Mouse (Mus musculus) CH12.LX (cell line): Measurements from ENCODE around the gene Gadd45gip1. TPM values are rescaled to one million over a fixed set of nuclear protein-coding genes. Genes with fewer than 3 reads are reported as not detected.

Experiments
- DNase-seq: peaks from one replicate; pipeline ENCODE4 v3.0.0-alpha.2; 2013; ENCODE audit errors: extremely low read depth
- H3K27ac ChIP-seq: 2 replicates; pipeline ENCODE4 v1.5.1; 2012; ENCODE audit warnings: low read depth, mild to moderate bottlenecking, control low read depth, moderate library complexity; ENCODE audit not compliant: insufficient read depth
- H3K27me3 ChIP-seq: replicated peaks from 2 replicates; pipeline ENCODE3; 2012; ENCODE audit warnings: inconsistent platforms
- H3K36me3 ChIP-seq, 2 experiments: replicated peaks in 1 of 2; 2 replicates each; pipeline versions ENCODE3 to v1.6.1; 2012; ENCODE audit warnings: inconsistent platforms in 1 of 2, low read length in 1 of 2, mild to moderate bottlenecking in 1 of 2, mixed read lengths in 1 of 2, moderate library complexity in 1 of 2; ENCODE audit not compliant: control insufficient read depth in 1 of 2, insufficient read depth in 1 of 2
- H3K4me1 ChIP-seq, 2 experiments: 2 replicates each; pipeline ENCODE4 v1.6.1; 2012; ENCODE audit warnings: inconsistent platforms in 1 of 2, moderate library complexity in 1 of 2; ENCODE audit not compliant: insufficient read depth in 2 of 2, control insufficient read depth in 1 of 2
- H3K4me2 ChIP-seq: 2 replicates; pipeline ENCODE4 v1.6.1; 2012; ENCODE audit warnings: low read depth, mild to moderate bottlenecking, control low read depth; ENCODE audit not compliant: poor library complexity, insufficient read depth, severe bottlenecking
- H3K4me3 ChIP-seq, 3 experiments: fragments of 150-350 bp in 1 of 3; sonication (generic) in 1 of 3; replicated peaks in 1 of 3; 2 replicates each; pipeline versions ENCODE3 to v1.5.1; 2011 to 2012; ENCODE audit warnings: low read depth in 2 of 3, low read length in 2 of 3, mild to moderate bottlenecking in 2 of 3, moderate library complexity in 2 of 3, control low read depth in 1 of 3, improper control_type of control experiment in 1 of 3, inconsistent platforms in 1 of 3, mixed read lengths in 1 of 3; ENCODE audit not compliant: poor library complexity in 1 of 3
- H3K79me2 ChIP-seq: replicated peaks from 2 replicates; pipeline ENCODE4 v1.6.1; 2012; ENCODE audit warnings: mild to moderate bottlenecking, moderate library complexity; ENCODE audit not compliant: control insufficient read depth, poor library complexity, insufficient read depth, severe bottlenecking; ENCODE audit errors: extremely low read depth
- H3K9ac ChIP-seq: 2 replicates; pipeline ENCODE4 v1.6.1; 2012; ENCODE audit warnings: low read depth, mild to moderate bottlenecking, control low read depth, moderate library complexity; ENCODE audit not compliant: insufficient read depth
- H3K9me3 ChIP-seq: replicated peaks from 2 replicates; pipeline ENCODE3; 2012; ENCODE audit warnings: low read length, inconsistent platforms, mixed read lengths
- BHLHE40 ChIP-seq: IDR thresholded peaks from 2 replicates; pipeline ENCODE4 v1.6.1; 2011; ENCODE audit warnings: mild to moderate bottlenecking, low read depth, low read length, improper control_type of control experiment
- CHD2 ChIP-seq: IDR thresholded peaks from 2 replicates; pipeline ENCODE4 v1.6.1; 2011; ENCODE audit warnings: low read length, improper control_type of control experiment
- E2F4 ChIP-seq: IDR thresholded peaks from 2 replicates; pipeline ENCODE4 v1.6.1; 2011; ENCODE audit warnings: low read depth, low read length, improper control_type of control experiment; ENCODE audit not compliant: insufficient replicate concordance
- EP300 ChIP-seq: IDR thresholded peaks from 2 replicates; pipeline ENCODE4 v1.6.1; 2011; ENCODE audit warnings: low read length, improper control_type of control experiment
- ETS1 ChIP-seq: conservative IDR thresholded peaks from 2 replicates; pipeline ENCODE4 v1.6.1; 2012; ENCODE audit warnings: low read depth, mild to moderate bottlenecking, inconsistent platforms, low read length, improper control_type of control experiment, moderate library complexity
- GABPA ChIP-seq: IDR thresholded peaks from 2 replicates; pipeline ENCODE4 v1.6.1; 2012; ENCODE audit warnings: low read depth, low read length, improper control_type of control experiment, inconsistent platforms; ENCODE audit not compliant: insufficient replicate concordance
- IRF4 ChIP-seq: IDR thresholded peaks from 2 replicates; pipeline ENCODE4 v1.6.1; 2014; ENCODE audit warnings: low read depth, mild to moderate bottlenecking, inconsistent platforms, low read length, improper control_type of control experiment
- MAFK ChIP-seq: IDR thresholded peaks from 2 replicates; pipeline ENCODE4 v1.6.1; 2011; ENCODE audit warnings: low read length, improper control_type of control experiment; ENCODE audit not compliant: insufficient replicate concordance
- MXI1 ChIP-seq: IDR thresholded peaks from 2 replicates; pipeline ENCODE4 v1.6.1; 2011; ENCODE audit warnings: mild to moderate bottlenecking, low read depth, low read length, improper control_type of control experiment
- NELFE ChIP-seq: IDR thresholded peaks from 2 replicates; pipeline ENCODE4 v1.6.1; 2011; ENCODE audit warnings: low read depth, low read length, improper control_type of control experiment
- NRF1 ChIP-seq: IDR thresholded peaks from 2 replicates; pipeline ENCODE4 v1.6.1; 2014; ENCODE audit warnings: low read depth, mild to moderate bottlenecking, inconsistent platforms, low read length, improper control_type of control experiment, moderate library complexity
- POLR2A ChIP-seq: IDR thresholded peaks from 2 replicates; pipeline ENCODE4 v1.6.1; 2011; ENCODE audit warnings: low read depth, mild to moderate bottlenecking, improper control_type of control experiment, low read length
- POLR2AphosphoS2 ChIP-seq: IDR thresholded peaks from 2 replicates; pipeline ENCODE4 v1.6.1; 2011; ENCODE audit warnings: low read depth, low read length, improper control_type of control experiment
- RAD21 ChIP-seq: IDR thresholded peaks from 2 replicates; pipeline ENCODE4 v1.6.1; 2011; ENCODE audit warnings: low read depth, mild to moderate bottlenecking, low read length, improper control_type of control experiment, moderate library complexity
- RCOR1 ChIP-seq: conservative IDR thresholded peaks from 2 replicates; pipeline ENCODE4 v1.6.1; 2012; ENCODE audit warnings: low read depth, mild to moderate bottlenecking, inconsistent platforms, low read length, improper control_type of control experiment
- SIN3A ChIP-seq: IDR thresholded peaks from 2 replicates; pipeline ENCODE4 v1.6.1; 2012; ENCODE audit warnings: low read length, improper control_type of control experiment, inconsistent platforms
- USF1 ChIP-seq: IDR thresholded peaks from 2 replicates; pipeline ENCODE4 v1.6.1; 2014; ENCODE audit warnings: low read depth, mild to moderate bottlenecking, inconsistent platforms, low read length, improper control_type of control experiment
- ZC3H11A ChIP-seq: IDR thresholded peaks from 2 replicates; pipeline ENCODE4 v1.6.1; 2012; ENCODE audit warnings: low read depth, mild to moderate bottlenecking, inconsistent platforms, low read length, improper control_type of control experiment
- ZKSCAN1 ChIP-seq: IDR thresholded peaks from 2 replicates; pipeline ENCODE4 v1.6.1; 2012; ENCODE audit warnings: low read depth, inconsistent platforms, low read length, improper control_type of control experiment, borderline replicate concordance
- dilution Hi-C: fragments of 300-500 bp; cut with MboI; formaldehyde crosslinking; loops from 2 replicates; pipeline ENCODE4 v1.14.3; 2020; ENCODE audit warnings: low sequenced_read_pairs; ENCODE audit not compliant: extremely low pct_unique_long_range_greater_than_20kb, extremely low pct_ligation_motif_present
- in situ Hi-C: fragments of 300-500 bp; cut with MboI; formaldehyde crosslinking; loops from 3 replicates; pipeline ENCODE4 v1.14.3; 2019; ENCODE audit warnings: low sequenced_read_pairs, low pct_ligation_motif_present, low pct_unique_long_range_greater_than_20kb, mixed read lengths
- polyA plus RNA-seq: library from polyadenylated mRNA; unstranded; fragments of >175 nt; gene quantifications from 2 replicates; pipeline ENCODE4 v1.2.1, GENCODE M21; 2012; ENCODE audit warnings: low read depth; ENCODE audit not compliant: insufficient read length
- total RNA-seq, 2 experiments: library from RNA; depleted of rRNA; stranded (reverse); fragments of 300-350 nt in 1 of 2; fragments of >200 nt in 1 of 2; gene quantifications; 2 replicates each; pipeline ENCODE4 v1.2.3; 2012 to 2014

The Gadd45gip1 gene
- total and polyA plus RNA-seq, 3 experiments: 53.6 to 57.6 (median 56.6) TPM

- Histone ChIP-seq H3K9me3 (peaks cover 9% of the 10 kb centered on the region), H3K4me1 (peaks cover 2 to 8% of the 10 kb centered on the region in 2 experiments; a peak in 2 of 4 replicates), H3K4me2 (no peak overlapping the region), H3K27me3 (peaks cover 57% of the 10 kb centered on the region), H3K27ac (no peak overlapping the region), H3K4me3 (no peak overlapping the region), H3K79me2 (no peaks in the 10 kb centered on the region), H3K36me3 (no peaks in the 10 kb centered on the region), H3K9ac (no peak overlapping the region)
- TF ChIP-seq NELFE: no peak
- no peak for TF ChIP-seq E2F4
- no peak for TF ChIP-seq NRF1
- no peak for TF ChIP-seq RCOR1
- no peak for TF ChIP-seq USF1
- TF ChIP-seq RAD21: no peak
- TF ChIP-seq IRF4: no peak
- no peak for TF ChIP-seq EP300
- no peak for TF ChIP-seq ZC3H11A
- TF ChIP-seq MAFK: no peak
- no peak for TF ChIP-seq GABPA
- TF ChIP-seq POLR2A: no peak
- no peak for TF ChIP-seq ZKSCAN1
- TF ChIP-seq POLR2AphosphoS2: no peak
- TF ChIP-seq MXI1: no peak
- TF ChIP-seq BHLHE40: no peak
- no peak for TF ChIP-seq ETS1
- in situ Hi-C loops: loop anchor here (5.0 kb wide), 1 partner anchor 72 kb away; no protein-coding TSS in a partner anchor
- no peak for DNase-seq
- dilution Hi-C loops: no loop called here
These were observed 22.0 kb upstream of the Gadd45gip1 start for GRCm38 (mm10) chr8:84809109-84809940.

GRCm38 (mm10) chr8:84809941-84810280 lies 21.4 kb upstream of the Gadd45gip1 start:
- TF ChIP-seq E2F4 (no peak), CHD2 (no peak), USF1 (peak; percentile 20; the same call in 1 of the 2 replicates), RCOR1 (no peak), SIN3A (no peak)
- TF ChIP-seq, all 38 proteins: peak for 1
- Histone ChIP-seq H3K79me2 (no peaks in the 10 kb centered on the region), H3K9ac (no peak overlapping the region), H3K4me1 (peaks cover 2 to 8% of the 10 kb centered on the region in 2 experiments; a peak in 2 of 4 replicates), H3K27me3 (peaks cover 54% of the 10 kb centered on the region), H3K27ac (no peak overlapping the region), H3K36me3 (no peaks in the 10 kb centered on the region), H3K4me3 (no peak overlapping the region), H3K9me3 (peaks cover 9% of the 10 kb centered on the region), H3K4me2 (no peak overlapping the region)
- in situ Hi-C loops: loop anchor here (5.0 to 10.0 kb wide), 3 partner anchors 73 to 233 kb away; no protein-coding TSS in a partner anchor
- no peak for DNase-seq
- dilution Hi-C loops: no loop called here
